Mouse (Mus musculus): ENCODE data around the gene Dnah1. TPM values are rescaled to one million over a fixed set of nuclear protein-coding genes. Genes with fewer than 3 reads are reported as not detected.
A peak's percentile ranks its signal among the peaks of the same experiment; 100 is the strongest.

The Dnah1 gene
- polyA plus RNA-seq, 1 experiment from 2014 or later, result 7.7 TPM

- Histone ChIP-seq H3K4me3 (replicated peaks) (no peak overlapping the region), H3K36me3 (no peaks in the 10 kb centered on the region), H3K9me3 (no peaks in the 10 kb centered on the region), H3K4me1 (replicated peaks) (no peaks in the 10 kb centered on the region; the same call in 1 of the 2 replicates), H3K27me3 (no peaks in the 10 kb centered on the region), H3K4me2 (0 out of 2 replicates have a peak overlapping the region, but pooled peaks have one; percentile 1), H3K9ac (replicated peaks) (no peak overlapping the region), H3K27ac (no peak overlapping the region)
- ATAC-seq (ENCODE audit: insufficient number of reproducible peaks, insufficient read depth, low FRiP score, low TSS enrichment, low read depth), result no peak
- WGBS, result 17% methylated on average over 11 of the region's 11 CpGs
These were observed 89.6 kb downstream of the Dnah1 start for GRCm38 (mm10) chr14:31233996-31234591.

- no peak overlapping the region for H3K9ac ChIP-seq (replicated peaks)
- no peaks in the 10 kb centered on the region for H3K36me3 ChIP-seq
- H3K9me3 ChIP-seq, result no peaks in the 10 kb centered on the region
- ATAC-seq (ENCODE audit: insufficient number of reproducible peaks, insufficient read depth, low FRiP score, low TSS enrichment, low read depth), result no peak
- WGBS, result 77% methylated on average over 14 of the region's 14 CpGs
- no peak overlapping the region for H3K27ac ChIP-seq
- no peaks in the 10 kb centered on the region for H3K27me3 ChIP-seq
- no peak overlapping the region for H3K4me2 ChIP-seq
- H3K4me1 ChIP-seq (replicated peaks), result no peaks in the 10 kb centered on the region; the same call in 1 of the 2 replicates
- no peak overlapping the region for H3K4me3 ChIP-seq (replicated peaks)
These were observed 90.4 kb downstream of the Dnah1 start for GRCm38 (mm10) chr14:31233070-31233995.

- H3K27ac ChIP-seq, result no peak overlapping the region
- ATAC-seq (ENCODE audit: insufficient number of reproducible peaks, insufficient read depth, low FRiP score, low TSS enrichment, low read depth), result no peak
These were observed 91.2 kb downstream of the Dnah1 start for GRCm38 (mm10) chr14:31232404-31233069.

GRCm38 (mm10) chr14:31230442-31230841 is 93.3 kb downstream of the Dnah1 start:
- no peaks in the 10 kb centered on the region for H3K27me3 ChIP-seq
- H3K9me3 ChIP-seq, result no peaks in the 10 kb centered on the region
- H3K4me3 ChIP-seq (replicated peaks), result no peak overlapping the region
- H3K4me2 ChIP-seq, result no peak overlapping the region
- WGBS, result 63% methylated on average over 8 of the region's 8 CpGs
- no peak for ATAC-seq (ENCODE audit: insufficient number of reproducible peaks, insufficient read depth, low FRiP score, low TSS enrichment, low read depth)
- no peak overlapping the region for H3K9ac ChIP-seq (replicated peaks)
- H3K27ac ChIP-seq, result no peak overlapping the region
- H3K36me3 ChIP-seq, result no peaks in the 10 kb centered on the region
- H3K4me1 ChIP-seq (replicated peaks), result no peaks in the 10 kb centered on the region; the same call in 1 of the 2 replicates

More at GRCm38 (mm10) chr14:31232404-31233069, 91.2 kb downstream of the Dnah1 start:
- Histone ChIP-seq H3K4me3 (replicated peaks) (no peak overlapping the region), H3K9me3 (no peaks in the 10 kb centered on the region), H3K9ac (replicated peaks) (no peak overlapping the region), H3K4me2 (no peak overlapping the region), H3K27me3 (no peaks in the 10 kb centered on the region), H3K4me1 (replicated peaks) (no peaks in the 10 kb centered on the region; the same call in 1 of the 2 replicates), H3K36me3 (no peaks in the 10 kb centered on the region)
- WGBS, result 83% methylated on average over 13 of the region's 13 CpGs

GRCm38 (mm10) chr14:31228234-31228633 is 95.5 kb downstream of the Dnah1 start:
- Histone ChIP-seq H3K27me3 (no peaks in the 10 kb centered on the region), H3K9ac (replicated peaks) (no peak overlapping the region), H3K4me2 (no peak overlapping the region), H3K27ac (no peak overlapping the region), H3K4me1 (replicated peaks) (no peaks in the 10 kb centered on the region; the same call in 1 of the 2 replicates), H3K4me3 (replicated peaks) (no peak overlapping the region), H3K9me3 (no peaks in the 10 kb centered on the region), H3K36me3 (no peaks in the 10 kb centered on the region)
- 74% methylated on average over 6 of the region's 6 CpGs for WGBS
- ATAC-seq (ENCODE audit: insufficient number of reproducible peaks, insufficient read depth, low FRiP score, low TSS enrichment, low read depth), result no peak

- no peaks in the 10 kb centered on the region; the same call in 1 of the 2 replicates for H3K4me1 ChIP-seq (replicated peaks)
- no peaks in the 10 kb centered on the region for H3K9me3 ChIP-seq
- no peak; the same call in 1 of the 2 replicates for ATAC-seq (ENCODE audit: insufficient number of reproducible peaks, insufficient read depth, low FRiP score, low TSS enrichment, low read depth)
- no peaks in the 10 kb centered on the region for H3K36me3 ChIP-seq
- no peak overlapping the region for H3K4me3 ChIP-seq (replicated peaks)
- no peaks in the 10 kb centered on the region for H3K27me3 ChIP-seq
- 70% methylated on average over 4 of the region's 4 CpGs for WGBS
- no peak overlapping the region for H3K27ac ChIP-seq
- H3K4me2 ChIP-seq, result no peak overlapping the region
- H3K9ac ChIP-seq (replicated peaks), result no peak overlapping the region
These were observed 96.7 kb downstream of the Dnah1 start for GRCm38 (mm10) chr14:31226978-31227377.

- no peak within 1 kb of the TSS; the same call in 1 of the 2 replicates for H3K4me3 ChIP-seq (replicated peaks)
- H3K36me3 ChIP-seq, result no peaks in the 10 kb centered on the region
- ATAC-seq (ENCODE audit: insufficient number of reproducible peaks, insufficient read depth, low FRiP score, low TSS enrichment, low read depth), result peak; percentile 52; the same call in 1 of the 2 replicates
- H3K27ac ChIP-seq, result no peak within 1 kb of the TSS
- WGBS, result 6% methylated on average over 11 of the region's 11 CpGs
- H3K9ac ChIP-seq (replicated peaks), result peak within 1 kb of the TSS; percentile 23; the same call in 1 of the 2 replicates
- H3K9me3 ChIP-seq, result no peaks in the 10 kb centered on the region
- peaks cover 22% of the 10 kb centered on the region for H3K4me1 ChIP-seq (replicated peaks)
- no peaks in the 10 kb centered on the region; the same call in 1 of the 2 replicates for H3K27me3 ChIP-seq
- peak within 1 kb of the TSS; percentile 36 for H3K4me2 ChIP-seq
These were observed 106.0 kb downstream of the Dnah1 start, which contains the start of gene Sema3g for GRCm38 (mm10) chr14:31217666-31218065. Gene Sema3g, plus strand, starts transcription at chr14:31217860.

- no peak for ATAC-seq (ENCODE audit: insufficient number of reproducible peaks, insufficient read depth, low FRiP score, low TSS enrichment, low read depth)
- Histone ChIP-seq H3K9ac (replicated peaks) (peak within 1 kb of the TSS; percentile 23; the same call in 1 of the 2 replicates), H3K4me3 (replicated peaks) (no peak within 1 kb of the TSS; the same call in 1 of the 2 replicates), H3K9me3 (no peaks in the 10 kb centered on the region), H3K27ac (0 out of 2 replicates have a peak within 1 kb of the TSS, but pooled peaks have one; percentile 17), H3K4me2 (peak within 1 kb of the TSS; percentile 36), H3K27me3 (no peaks in the 10 kb centered on the region; the same call in 1 of the 2 replicates), H3K36me3 (no peaks in the 10 kb centered on the region), H3K4me1 (replicated peaks) (peaks cover 22% of the 10 kb centered on the region)
- WGBS, result 74% methylated on average over 2 of the region's 2 CpGs
These were observed 106.8 kb downstream of the Dnah1 start, which contains the start of gene Nisch for GRCm38 (mm10) chr14:31216846-31217245. Gene Nisch, minus strand, starts transcription at chr14:31216946.

GRCm38 (mm10) chr14:31215157-31216002 is 108.3 kb downstream of the Dnah1 start:
- Histone ChIP-seq H3K9ac (replicated peaks) (no peak overlapping the region), H3K4me1 (replicated peaks) (peaks cover 17% of the 10 kb centered on the region), H3K27me3 (no peaks in the 10 kb centered on the region; the same call in 1 of the 2 replicates), H3K9me3 (no peaks in the 10 kb centered on the region), H3K27ac (0 out of 2 replicates have a peak overlapping the region, but pooled peaks have one; percentile 17), H3K36me3 (no peaks in the 10 kb centered on the region), H3K4me2 (peak overlapping the region; percentile 11; the same call in 1 of the 2 replicates), H3K4me3 (replicated peaks) (no peak overlapping the region)
- WGBS, result 34% methylated on average over 15 of the region's 15 CpGs
- ATAC-seq (ENCODE audit: insufficient number of reproducible peaks, insufficient read depth, low FRiP score, low TSS enrichment, low read depth), result no peak

GRCm38 (mm10) chr14:31214684-31215083 is 109.0 kb downstream of the Dnah1 start:
- H3K9ac ChIP-seq (replicated peaks), result no peak overlapping the region
- no peak overlapping the region for H3K4me3 ChIP-seq (replicated peaks)
- H3K4me1 ChIP-seq (replicated peaks), result peaks cover 16% of the 10 kb centered on the region
- H3K9me3 ChIP-seq, result no peaks in the 10 kb centered on the region
- H3K27me3 ChIP-seq, result no peaks in the 10 kb centered on the region; the same call in 1 of the 2 replicates
- no peak overlapping the region for H3K27ac ChIP-seq
- no peak overlapping the region for H3K4me2 ChIP-seq
- WGBS, result 83% methylated on average over 3 of the region's 3 CpGs
- no peak for ATAC-seq (ENCODE audit: insufficient number of reproducible peaks, insufficient read depth, low FRiP score, low TSS enrichment, low read depth)
- H3K36me3 ChIP-seq, result no peaks in the 10 kb centered on the region
